Comparison of ENCODE assay signal across 16 mouse cellular contexts in genomic region chr3:146757970-146758960, GRCm38 (mm10). TPM values are rescaled to one million over a fixed set of nuclear protein-coding genes. Genes with fewer than 3 reads are reported as not detected.
A peak's percentile ranks its signal among the peaks of the same experiment; 100 is the strongest.
DNase-seq lines count a peak whose midpoint lies in the region; ATAC-seq lines count a peak whose summit lies in the region.
"Had no signal": no experiment of that assay in that cellular context is flagged by ENCODE, and none has a peak within 500 bp of the region (broad histone marks: within the 10 kb centered on the region; RNA-seq: fewer than 3 reads in every experiment).

No protein-coding gene starts in this region.

- H3K9me3 ChIP-seq in hindbrain, embryonic 16.5 days (ENCODE audit: control insufficient read depth, low read length): no peaks in the 10 kb centered on the region
- no peaks in the 10 kb centered on the region for H3K9me3 ChIP-seq in hindbrain, embryonic 13.5 days
- H3K9me3 ChIP-seq: limb, embryonic 15.5 days had no signal

- H3K27ac ChIP-seq in hindbrain, embryonic 16.5 days (ENCODE audit: low read depth, low read length): no peak overlapping the region
- H3K27ac ChIP-seq in hindbrain, embryonic 13.5 days: no peak overlapping the region
- H3K27ac ChIP-seq: kidney, postnatal 0 days; limb, embryonic 15.5 days had no signal

- WGBS in hindbrain, embryonic 16.5 days: 64% methylated on average over 6 of the region's 6 CpGs
- WGBS in hindbrain, embryonic 13.5 days: 79% methylated on average over 6 of the region's 6 CpGs

- H3K4me3 ChIP-seq in hindbrain, embryonic 16.5 days (ENCODE audit: low read length): no peak overlapping the region
- no peak overlapping the region for H3K4me3 ChIP-seq in hindbrain, embryonic 13.5 days
- H3K4me3 ChIP-seq: limb, embryonic 15.5 days had no signal

- ATAC-seq in hindbrain, embryonic 16.5 days: 0 out of 2 replicates have a peak, but pooled peaks have one; percentile 11
- no peak for ATAC-seq in hindbrain, embryonic 13.5 days (ENCODE audit: low FRiP score)
- ATAC-seq: intestine, embryonic 16.5 days had no signal

- H3K27me3 ChIP-seq in hindbrain, embryonic 16.5 days (replicated peaks; ENCODE audit: control insufficient read depth, insufficient read depth, low read length): no peaks in the 10 kb centered on the region
- no peaks in the 10 kb centered on the region for H3K27me3 ChIP-seq in hindbrain, embryonic 13.5 days
- H3K27me3 ChIP-seq: limb, embryonic 15.5 days had no signal

- H3K36me3 ChIP-seq in hindbrain, embryonic 16.5 days (ENCODE audit: control insufficient read depth, insufficient read depth, low read length): no peaks in the 10 kb centered on the region
- peaks cover 16% of the 10 kb centered on the region for H3K36me3 ChIP-seq in hindbrain, embryonic 13.5 days

- peaks cover 3% of the 10 kb centered on the region; the same call in 1 of the 2 replicates for H3K4me1 ChIP-seq in hindbrain, embryonic 16.5 days (ENCODE audit: control insufficient read depth, insufficient read depth, low read depth, low read length)
- peaks cover 4% of the 10 kb centered on the region; the same call in 1 of the 2 replicates for H3K4me1 ChIP-seq in hindbrain, embryonic 13.5 days (replicated peaks)
- H3K4me1 ChIP-seq: limb, embryonic 15.5 days had no signal

- no peak overlapping the region for H3K4me2 ChIP-seq in hindbrain, embryonic 16.5 days (ENCODE audit: low read length)
- H3K4me2 ChIP-seq in hindbrain, embryonic 13.5 days: no peak overlapping the region
- H3K4me2 ChIP-seq: limb, embryonic 15.5 days; midbrain, embryonic 11.5 days had no signal

- peak; percentile 38 for DNase-seq in 3T3-L1 (ENCODE audit: low read depth, low spot score)
- peak; percentile 13 for DNase-seq in CD4-positive, CD25-positive, alpha-beta regulatory T cell, adult 2 months (ENCODE audit: low read depth, low spot score)
- DNase-seq in induced T-regulatory cell, adult 2 months (ENCODE audit: low read depth): peak; percentile 50
- DNase-seq in ovary, postnatal 36 days (ENCODE audit: low spot score): no peak
- no peak for DNase-seq in thymus, postnatal 4 days
- DNase-seq: adrenal gland, adult 8-10 months; cerebellum, adult 8-10 months; heart, postnatal 10 days; layer of hippocampus, adult 9-11 months; lung, adult 2 months had no signal

- H3K9ac ChIP-seq in hindbrain, embryonic 16.5 days (ENCODE audit: low read depth, low read length): no peak overlapping the region
- no peak overlapping the region for H3K9ac ChIP-seq in hindbrain, embryonic 13.5 days
- H3K9ac ChIP-seq: limb, embryonic 15.5 days had no signal

RNA-seq across cellular contexts. Expression of gene Prkacb, which starts 54.5 kb away (rescaled TPM):
- 199 and 204 TPM in 2 replicates for polyA plus RNA-seq in hindbrain, embryonic 16.5 days (2015; fragmentation: Nextera tagmentation; extraction: Ambion mirVana)
- 133 and 140 TPM in 2 replicates for polyA plus RNA-seq in hindbrain, embryonic 13.5 days (2015; fragmentation: Nextera tagmentation; extraction: Ambion mirVana)

Comparison
In these comparisons a context has a peak if more than half of its experiments do, and no peak if none do; other contexts are left out.
1. DNase-seq: peak in 3T3-L1 (single experiment), CD4-positive, CD25-positive, alpha-beta regulatory T cell, adult 2 months (single experiment) and induced T-regulatory cell, adult 2 months (single experiment); none in ovary, postnatal 36 days (single experiment) and thymus, postnatal 4 days (single experiment).